Mouse (Mus musculus) gastrocnemius, postnatal 36 days (tissue): ENCODE measurements around the gene Arhgap23. TPM values are rescaled to one million over a fixed set of nuclear protein-coding genes. Genes with fewer than 3 reads are reported as not detected.

Experiments used
- DNase-seq, 2 experiments: peaks; one replicate each; pipeline ENCODE4 v3.0.0; 2022
- intact Hi-C: fragments of 180-260 bp; cut with DNase I; formaldehyde crosslinking; loops from one replicate; pipeline ENCODE4 v1.15.1; 2025
- total RNA-seq, 2 experiments: library from RNA; stranded (reverse); gene quantifications; 2 replicates each; pipeline ENCODE4 v1.2.3; 2021

Arhgap23 gene
- total RNA-seq, 2 experiments from 2014 or later: 5.4 to 6.6 TPM

- DNase-seq: no peak
- intact Hi-C loops: loop anchor here (5.0 kb wide), 1 partner anchor 84 kb away; the partner anchor contains the start of gene Srcin1
These were observed 77.5 kb downstream of the Arhgap23 start for GRCm38 (mm10) chr11:97492836-97493235.

GRCm38 (mm10) chr11:97497543-97497942 lies 82.2 kb downstream of the Arhgap23 start:
- no peak for DNase-seq
- intact Hi-C loops: no loop called here

- no peak for DNase-seq
- intact Hi-C loops: no loop called here
These were observed 84.8 kb downstream of the Arhgap23 start, which contains the start of gene 4933428G20Rik for GRCm38 (mm10) chr11:97499865-97500719. Gene 4933428G20Rik (minus strand): TSS chr11:97500340.

GRCm38 (mm10) chr11:97500720-97501448 lies 85.6 kb downstream of the Arhgap23 start:
- no peak for DNase-seq
- intact Hi-C loops: no loop called here

GRCm38 (mm10) chr11:97502383-97502782 lies 87.0 kb downstream of the Arhgap23 start:
- intact Hi-C loops: no loop called here
- DNase-seq: no peak

- intact Hi-C loops: no loop called here
- no peak for DNase-seq
These were observed 87.5 kb downstream of the Arhgap23 start for GRCm38 (mm10) chr11:97502846-97503245.

- DNase-seq: peak in 1 of 2 experiments; percentile 1
- intact Hi-C loops: no loop called here
These were observed 90.5 kb downstream of the Arhgap23 start for GRCm38 (mm10) chr11:97505784-97506183.

- peak in 1 of 2 experiments; percentile 0 for DNase-seq
- intact Hi-C loops: no loop called here
These were observed 91.0 kb downstream of the Arhgap23 start for GRCm38 (mm10) chr11:97506331-97506730.

- peak in 1 of 2 experiments; percentile 1 for DNase-seq
- intact Hi-C loops: no loop called here
These were observed 92.9 kb downstream of the Arhgap23 start for GRCm38 (mm10) chr11:97508198-97508597.

- DNase-seq: peak in 1 of 2 experiments; percentile 1
- intact Hi-C loops: no loop called here
These were observed 93.7 kb downstream of the Arhgap23 start for GRCm38 (mm10) chr11:97509058-97509457.

- intact Hi-C loops: no loop called here
These were observed 94.6 kb downstream of the Arhgap23 start for GRCm38 (mm10) chr11:97509715-97510485.

GRCm38 (mm10) chr11:97510966-97511660 lies 95.8 kb downstream of the Arhgap23 start:
- peak; percentile 56 to 78 for DNase-seq
- intact Hi-C loops: no loop called here

More at GRCm38 (mm10) chr11:97509715-97510485, 94.6 kb downstream of the Arhgap23 start:
- no peak for DNase-seq

GRCm38 (mm10) chr11:97511661-97512369 lies 96.5 kb downstream of the Arhgap23 start:
- intact Hi-C loops: no loop called here
- DNase-seq: peak in 1 of 2 experiments; percentile 28

- intact Hi-C loops: no loop called here
- peak in 1 of 2 experiments; percentile 3 for DNase-seq
These were observed 97.2 kb downstream of the Arhgap23 start for GRCm38 (mm10) chr11:97512511-97512910.

GRCm38 (mm10) chr11:97513066-97513465 lies 97.7 kb downstream of the Arhgap23 start:
- intact Hi-C loops: no loop called here
- peak in 1 of 2 experiments; percentile 1 for DNase-seq

- intact Hi-C loops: no loop called here
- no peak for DNase-seq
These were observed 105.2 kb downstream of the Arhgap23 start for GRCm38 (mm10) chr11:97520541-97520940.

- DNase-seq: no peak
- intact Hi-C loops: no loop called here
These were observed 106.6 kb downstream of the Arhgap23 start for GRCm38 (mm10) chr11:97521741-97522474.

GRCm38 (mm10) chr11:97523107-97523506 lies 107.8 kb downstream of the Arhgap23 start:
- DNase-seq: no peak
- intact Hi-C loops: no loop called here
